Mouse (Mus musculus) macrophage (primary cell): Measurements from ENCODE around the gene Klkb1. TPM values are rescaled to one million over a fixed set of nuclear protein-coding genes. Genes with fewer than 3 reads are reported as not detected.

Experiments used
- H3K27ac ChIP-seq: fragments of 350-480 bp; formaldehyde crosslinking; 2 replicates; pipeline ENCODE4 v1.9.0; 2021
- H3K36me3 ChIP-seq: fragments of 350-480 bp; formaldehyde crosslinking; 2 replicates; pipeline ENCODE4 v1.9.0; 2021; ENCODE audit errors: inconsistent target
- H3K4me3 ChIP-seq: fragments of 350-480 bp; formaldehyde crosslinking; 2 replicates; pipeline ENCODE4 v1.9.0; 2021; ENCODE audit errors: inconsistent target
- H3K79me2 ChIP-seq: fragments of 350-480 bp; formaldehyde crosslinking; 2 replicates; pipeline ENCODE4 v1.9.0; 2021; ENCODE audit errors: inconsistent target
- WGBS: methylation state at CpG from one replicate; pipeline ENCODE4 v1.1.7; 2026; ENCODE audit warnings: inconsistent platforms; ENCODE audit not compliant: missing documents; 5-methylcytosine and 5-hydroxymethylcytosine counted together
- polyA plus RNA-seq: library from polyadenylated mRNA; stranded (reverse); fragments of 250-400 nt; gene quantifications from 3 replicates; pipeline ENCODE4 v1.2.4, GENCODE M21; 2018; ENCODE audit warnings: inconsistent platforms

The Klkb1 gene
- polyA plus RNA-seq, 1 experiment from 2014 or later = 0.03 TPM

GRCm38 (mm10) chr8:45255040-45255439, 39.6 kb downstream of the Klkb1 start:
- no peak overlapping the region for H3K27ac ChIP-seq
- 83% methylated on average over 12 of the region's 12 CpGs for WGBS
- no peaks in the 10 kb centered on the region for H3K36me3 ChIP-seq

DNA sequence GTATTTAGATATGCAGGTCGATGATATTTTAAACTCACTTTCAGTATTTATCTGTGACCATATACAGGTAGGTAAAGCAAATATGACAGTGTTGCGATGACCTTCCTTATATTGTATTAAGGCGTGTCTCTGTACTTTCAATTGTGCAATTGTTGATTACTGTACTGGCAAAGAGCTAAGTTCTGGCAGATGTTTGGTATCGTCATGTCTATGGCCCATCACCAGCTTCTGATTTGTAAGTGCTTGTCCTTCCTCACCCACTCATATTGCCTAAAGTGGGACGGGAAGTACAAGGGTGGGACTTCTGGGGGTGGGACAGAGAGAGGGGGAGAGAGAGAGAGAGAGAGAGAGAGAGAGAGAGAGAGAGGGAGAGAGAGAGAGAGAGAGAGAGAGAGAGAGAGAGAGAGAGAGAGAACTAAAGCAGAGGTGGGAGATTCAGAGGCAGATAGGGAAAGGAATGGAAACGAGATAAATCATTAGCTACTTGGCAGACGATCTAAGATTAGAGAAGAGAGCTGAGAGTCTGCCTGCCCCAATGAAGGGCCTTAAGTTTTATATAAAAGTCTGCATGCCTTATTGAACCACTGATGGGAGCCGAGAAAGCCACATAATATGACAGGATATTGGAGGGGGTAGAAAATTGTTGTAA, 40.3 kb downstream of the Klkb1 start:
- no peak overlapping the region for H3K4me3 ChIP-seq
- 77% methylated on average over 7 of the region's 8 CpGs for WGBS
- no peaks in the 10 kb centered on the region for H3K79me2 ChIP-seq
- no peaks in the 10 kb centered on the region for H3K36me3 ChIP-seq
- no peak overlapping the region for H3K27ac ChIP-seq

More at GRCm38 (mm10) chr8:45255040-45255439, 39.6 kb downstream of the Klkb1 start:
- Histone ChIP-seq H3K79me2 (no peaks in the 10 kb centered on the region), H3K4me3 (no peak overlapping the region)

DNA sequence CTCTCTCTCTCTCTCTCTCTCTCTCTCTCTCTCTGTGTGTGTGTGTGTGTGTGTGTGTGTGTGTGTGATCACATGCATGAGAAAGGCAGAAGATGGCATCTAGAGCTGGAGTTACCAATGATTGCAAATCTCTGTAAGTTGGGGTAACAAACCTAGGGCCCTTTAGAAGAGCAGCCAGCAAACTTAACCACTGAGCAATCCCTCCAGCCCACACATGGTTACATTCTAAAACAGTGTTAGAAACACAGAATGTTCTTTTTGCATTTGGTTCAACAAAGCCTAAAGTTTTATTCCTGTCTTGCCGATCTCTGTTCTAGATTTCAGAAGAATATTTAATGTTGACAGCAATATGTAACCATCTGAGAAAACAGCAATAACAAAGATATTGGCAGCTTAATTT, 41.1 kb downstream of the Klkb1 start:
- H3K79me2 ChIP-seq = no peaks in the 10 kb centered on the region
- 94% methylated on average over 1 of the region's 1 CpGs for whole genome bisulfite sequencing
- no peak overlapping the region for H3K4me3 ChIP-seq
- H3K27ac ChIP-seq = no peak overlapping the region
- H3K36me3 ChIP-seq = no peaks in the 10 kb centered on the region

- H3K79me2 ChIP-seq = no peaks in the 10 kb centered on the region
- H3K36me3 ChIP-seq = no peaks in the 10 kb centered on the region
- H3K27ac ChIP-seq = no peak overlapping the region
- H3K4me3 ChIP-seq = no peak overlapping the region
- WGBS = 75% methylated on average over 2 of the region's 2 CpGs
These were observed 41.5 kb downstream of the Klkb1 start for GRCm38 (mm10) chr8:45253111-45253510.

- WGBS = 72% methylated on average over 7 of the region's 7 CpGs
- Histone ChIP-seq H3K4me3 (no peak overlapping the region), H3K27ac (no peak overlapping the region)
These were observed 48.4 kb downstream of the Klkb1 start for GRCm38 (mm10) chr8:45246307-45246706.

DNA sequence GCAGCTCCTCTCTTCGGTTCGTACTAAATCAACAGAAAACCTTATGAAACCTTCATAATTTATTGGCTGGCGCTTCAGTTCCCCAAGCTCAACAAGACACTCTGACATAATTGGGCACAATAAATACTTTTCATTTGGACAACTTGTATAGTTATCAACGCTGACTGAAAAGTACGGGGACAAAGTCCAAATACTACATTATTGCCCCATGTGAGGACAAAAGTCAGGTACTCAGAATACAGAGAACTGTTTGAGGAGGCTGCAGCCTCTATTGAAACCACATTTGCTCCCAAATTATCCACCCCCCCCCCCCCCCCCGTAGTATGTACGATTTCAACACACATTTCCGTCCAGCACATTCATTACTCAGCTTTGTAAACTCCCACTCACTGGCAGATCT, 55.3 kb downstream of the Klkb1 start:
- Histone ChIP-seq H3K27ac (no peak overlapping the region), H3K79me2 (no peaks in the 10 kb centered on the region), H3K36me3 (no peaks in the 10 kb centered on the region), H3K4me3 (no peak overlapping the region)
- WGBS = 88% methylated on average over 5 of the region's 8 CpGs

More at GRCm38 (mm10) chr8:45246307-45246706, 48.4 kb downstream of the Klkb1 start:
- H3K79me2 ChIP-seq = no peaks in the 10 kb centered on the region
- no peaks in the 10 kb centered on the region for H3K36me3 ChIP-seq

GRCm38 (mm10) chr8:45238282-45238681, 56.4 kb downstream of the Klkb1 start:
- Histone ChIP-seq H3K27ac (no peak overlapping the region), H3K79me2 (no peaks in the 10 kb centered on the region), H3K36me3 (no peaks in the 10 kb centered on the region), H3K4me3 (no peak overlapping the region)
- WGBS = 29% methylated on average over 3 of the region's 3 CpGs

DNA sequence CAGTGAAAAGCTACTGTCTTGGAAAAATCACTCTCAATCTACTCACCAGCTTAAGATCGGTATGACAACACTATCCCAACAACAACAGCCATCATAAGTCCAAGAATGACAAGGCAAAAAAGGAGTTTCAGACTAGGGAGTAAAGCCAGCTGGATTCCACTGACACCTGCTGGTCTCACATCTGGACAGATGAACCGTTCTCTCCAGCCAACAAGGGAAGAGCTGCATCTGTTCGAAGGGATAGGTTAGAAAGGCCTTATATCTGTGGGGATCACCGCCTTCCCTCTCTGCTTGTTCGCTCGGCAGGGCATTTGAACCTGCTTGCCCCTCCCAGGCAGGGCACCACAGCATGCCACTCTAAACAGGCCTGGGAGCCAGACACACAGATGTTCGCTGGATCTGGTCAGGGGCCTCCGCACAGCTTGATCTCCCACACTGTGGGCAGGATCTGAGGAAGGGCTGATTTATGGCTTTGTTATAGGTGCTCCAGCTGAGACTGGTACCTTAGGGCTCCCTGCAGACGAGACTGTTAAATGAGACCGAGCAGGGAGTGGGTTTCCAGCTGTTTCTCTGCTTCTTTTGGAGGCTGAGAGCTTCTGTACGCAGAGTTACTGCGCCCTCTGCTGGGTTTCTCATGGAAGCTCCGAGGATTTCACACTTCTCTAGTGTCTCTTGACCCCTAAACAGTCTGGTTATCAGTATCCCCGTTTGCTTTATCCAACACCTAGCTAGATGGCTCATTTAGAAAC, 58.3 kb downstream of the Klkb1 start:
- no peaks in the 10 kb centered on the region for H3K79me2 ChIP-seq
- WGBS = 31% methylated on average over 14 of the region's 14 CpGs
- no peak overlapping the region for H3K27ac ChIP-seq
- H3K36me3 ChIP-seq = no peaks in the 10 kb centered on the region
- H3K4me3 ChIP-seq = no peak overlapping the region

GRCm38 (mm10) chr8:45235228-45235627, 59.4 kb downstream of the Klkb1 start:
- Histone ChIP-seq H3K79me2 (no peaks in the 10 kb centered on the region), H3K4me3 (no peak overlapping the region), H3K36me3 (no peaks in the 10 kb centered on the region), H3K27ac (no peak overlapping the region)
- WGBS = 88% methylated on average over 6 of the region's 6 CpGs

DNA sequence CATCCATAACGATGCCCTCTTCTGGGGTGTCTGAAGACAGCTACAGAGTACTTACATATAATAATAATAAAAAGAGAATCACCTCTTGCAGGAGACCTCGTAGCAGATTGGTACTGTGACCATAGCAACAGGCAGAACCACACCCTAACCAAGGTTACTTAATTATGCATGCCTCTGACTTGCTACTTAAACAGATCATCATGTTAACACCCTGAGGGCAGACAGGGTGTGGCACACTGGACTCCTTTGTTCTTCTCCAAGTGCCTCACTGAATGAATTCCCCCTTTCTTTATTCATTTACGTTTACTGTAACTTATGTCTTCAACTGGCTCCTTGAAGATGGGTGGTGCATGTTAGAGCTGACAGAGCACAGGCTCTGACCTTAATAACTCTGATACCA, 61.4 kb downstream of the Klkb1 start:
- H3K4me3 ChIP-seq = no peak overlapping the region
- no peak overlapping the region for H3K27ac ChIP-seq
- 60% methylated on average over 3 of the region's 3 CpGs for WGBS
- no peaks in the 10 kb centered on the region for H3K36me3 ChIP-seq
- no peaks in the 10 kb centered on the region for H3K79me2 ChIP-seq

Other genes with a start within 250 kb of the Klkb1 start
- gene Mtnr1a, start 225.7 kb downstream of the Klkb1 start, polyA plus RNA-seq = not detected in 3 replicates
- not detected in 3 replicates for gene F11, start 32.8 kb downstream of the Klkb1 start, polyA plus RNA-seq
- gene Gm45753, start 13.6 kb upstream of the Klkb1 start, polyA plus RNA-seq = 0.09 to 0.13 TPM in 2 of 3 replicates, not detected in the other
- 33.5 to 113 TPM (median 76.7 TPM) in 3 replicates for gene Cyp4v3, start 38.4 kb upstream of the Klkb1 start, polyA plus RNA-seq
- 0.52 to 2.2 TPM (median 1.2 TPM) in 3 replicates for gene Fam149a, start 87.4 kb upstream of the Klkb1 start, polyA plus RNA-seq
- 16.6 to 22.8 TPM (median 18.9 TPM) in 3 replicates for gene Tlr3, start 116.2 kb upstream of the Klkb1 start, polyA plus RNA-seq
- not detected in 3 replicates for gene Sorbs2, start 212.9 kb upstream of the Klkb1 start, polyA plus RNA-seq